Mouse (Mus musculus) embryonic facial prominence, embryonic 11.5 days (tissue): ENCODE results near the gene Gm11733. TPM values are rescaled to one million over a fixed set of nuclear protein-coding genes. Genes with fewer than 3 reads are reported as not detected.
A peak's percentile ranks its signal among the peaks of the same experiment; 100 is the strongest.

Experiments
- ATAC-seq: fragments of 200-750 bp; cut with Nextera tagmentation; replicated peaks from 2 replicates; pipeline ENCODE4 v1.8.0; 2017; ENCODE audit warnings: low read depth; ENCODE audit not compliant: insufficient number of reproducible peaks, low FRiP score, low TSS enrichment
- DNase-seq: peaks from one replicate; pipeline ENCODE4 v3.0.0-alpha.2; 2015; ENCODE audit warnings: low spot score
- H3K27ac ChIP-seq: fragments of 300-500 bp; sonication (generic); replicated peaks from 2 replicates; pipeline ENCODE4 v1.5.1; 2014; ENCODE audit warnings: mild to moderate bottlenecking, low read depth, low read length, control low read depth
- H3K27me3 ChIP-seq: fragments of 300-500 bp; sonication (generic); 2 replicates; pipeline ENCODE4 v1.6.1; 2014; ENCODE audit warnings: mild to moderate bottlenecking, low read length, moderate library complexity, mixed read lengths; ENCODE audit not compliant: control insufficient read depth, insufficient read depth
- H3K36me3 ChIP-seq: fragments of 300-500 bp; sonication (generic); replicated peaks from 2 replicates; pipeline ENCODE4 v1.6.1; 2014; ENCODE audit warnings: low read depth, mild to moderate bottlenecking, low read length, moderate library complexity, mixed read lengths; ENCODE audit not compliant: control insufficient read depth, insufficient read depth
- H3K4me1 ChIP-seq: fragments of 300-500 bp; sonication (generic); 2 replicates; pipeline ENCODE4 v1.6.1; 2014; ENCODE audit warnings: low read length, mixed read lengths; ENCODE audit not compliant: control insufficient read depth, insufficient read depth
- H3K4me2 ChIP-seq: fragments of 300-500 bp; sonication (generic); 2 replicates; pipeline ENCODE4 v1.6.1; 2014; ENCODE audit warnings: low read depth, mild to moderate bottlenecking, control low read depth, low read length, moderate library complexity
- H3K4me3 ChIP-seq: fragments of 300-500 bp; sonication (generic); 2 replicates; pipeline ENCODE4 v1.5.1; 2014; ENCODE audit warnings: low read depth, low read length, control low read depth
- H3K9ac ChIP-seq: fragments of 300-500 bp; sonication (generic); replicated peaks from 2 replicates; pipeline ENCODE4 v1.6.1; 2014; ENCODE audit warnings: mild to moderate bottlenecking, control low read depth, low read length
- H3K9me3 ChIP-seq: fragments of 300-500 bp; sonication (generic); replicated peaks from 2 replicates; pipeline ENCODE4 v1.6.1; 2016; ENCODE audit warnings: mild to moderate bottlenecking, low read length, inconsistent platforms, mixed read lengths; ENCODE audit not compliant: control insufficient read depth
- WGBS: fragments of 180-500 bp; shearing (Covaris S2); extraction: QIAGEN DNeasy Blood & Tissue Kit; methylation state at CpG from one replicate; pipeline ENCODE4 v1.1.7; 2014; 5-methylcytosine and 5-hydroxymethylcytosine counted together
- polyA plus RNA-seq: library from polyadenylated mRNA; unstranded; fragments of >200 nt; fragmentation: Nextera tagmentation; extraction: Ambion mirVana; gene quantifications from 2 replicates; pipeline ENCODE4 v1.2.1, GENCODE M21; 2014

The Gm11733 gene
- polyA plus RNA-seq, 1 experiment from 2014 or later = 0.17 TPM

- H3K27me3 ChIP-seq = no peaks in the 10 kb centered on the region
- DNase-seq (peak; percentile 85), ATAC-seq (peak; percentile 47)
- peak overlapping the region; percentile 35 for H3K4me2 ChIP-seq
- no peaks in the 10 kb centered on the region for H3K9me3 ChIP-seq
- H3K4me1 ChIP-seq = peaks cover 20% of the 10 kb centered on the region; the same call in 1 of the 2 replicates
- no peak overlapping the region for H3K4me3 ChIP-seq
- peak overlapping the region; percentile 34 for H3K9ac ChIP-seq
- H3K27ac ChIP-seq = peak overlapping the region; percentile 96
- H3K36me3 ChIP-seq = no peaks in the 10 kb centered on the region
- WGBS = 4% methylated on average over 13 of the region's 13 CpGs
These were observed 5.0 kb upstream of the Gm11733 start for GRCm38 (mm10) chr11:117479007-117479719.

- Histone ChIP-seq H3K27me3 (no peaks in the 10 kb centered on the region), H3K4me2 (no peak overlapping the region; the same call in 1 of the 2 replicates), H3K27ac (peak overlapping the region; percentile 96), H3K36me3 (no peaks in the 10 kb centered on the region), H3K9me3 (no peaks in the 10 kb centered on the region), H3K9ac (peak overlapping the region; percentile 34), H3K4me1 (peaks cover 20% of the 10 kb centered on the region; the same call in 1 of the 2 replicates), H3K4me3 (no peak overlapping the region)
- DNase-seq (no peak), ATAC-seq (no peak)
- WGBS = 39% methylated on average over 12 of the region's 12 CpGs
These were observed 4.4 kb upstream of the Gm11733 start for GRCm38 (mm10) chr11:117479746-117480145.

GRCm38 (mm10) chr11:117482300-117482676, 1.9 kb upstream of the Gm11733 start:
- peaks cover 18% of the 10 kb centered on the region; the same call in 1 of the 2 replicates for H3K4me1 ChIP-seq
- H3K9ac ChIP-seq = peak overlapping the region; percentile 47
- 11% methylated on average over 11 of the region's 11 CpGs for WGBS
- H3K4me2 ChIP-seq = peak overlapping the region; percentile 37
- DNase-seq = peak; percentile 54
- H3K27ac ChIP-seq = no peak overlapping the region; the same call in 1 of the 2 replicates
- no peaks in the 10 kb centered on the region for H3K9me3 ChIP-seq
- peak overlapping the region; percentile 5; the same call in 1 of the 2 replicates for H3K4me3 ChIP-seq
- no peak for ATAC-seq
- no peaks in the 10 kb centered on the region for H3K36me3 ChIP-seq
- H3K27me3 ChIP-seq = no peaks in the 10 kb centered on the region

- Histone ChIP-seq H3K4me2 (peak overlapping the region; percentile 37), H3K9me3 (no peaks in the 10 kb centered on the region), H3K27ac (peak overlapping the region; percentile 57), H3K27me3 (no peaks in the 10 kb centered on the region), H3K4me1 (peaks cover 18% of the 10 kb centered on the region; the same call in 1 of the 2 replicates), H3K4me3 (peak overlapping the region; percentile 5; the same call in 1 of the 2 replicates), H3K9ac (peak overlapping the region; percentile 47), H3K36me3 (no peaks in the 10 kb centered on the region)
- peak; percentile 70 for DNase-seq
- WGBS = 2% methylated on average over 23 of the region's 26 CpGs
- ATAC-seq = no peak
These were observed 1.3 kb upstream of the Gm11733 start for GRCm38 (mm10) chr11:117482677-117483511.

- Histone ChIP-seq H3K9ac (no peak overlapping the region), H3K9me3 (no peaks in the 10 kb centered on the region), H3K4me3 (no peak overlapping the region), H3K36me3 (no peaks in the 10 kb centered on the region), H3K27me3 (no peaks in the 10 kb centered on the region), H3K4me2 (no peak overlapping the region), H3K4me1 (no peaks in the 10 kb centered on the region; the same call in 1 of the 2 replicates), H3K27ac (peak overlapping the region; percentile 49)
- DNase-seq (no peak), ATAC-seq (peak; percentile 58)
- 55% methylated on average over 17 of the region's 17 CpGs for WGBS
These were observed 7.4 kb downstream of the Gm11733 start for GRCm38 (mm10) chr11:117491408-117492208.

- 0% methylated on average over 1 of the region's 1 CpGs for WGBS
- Histone ChIP-seq H3K27ac (peak overlapping the region; percentile 65), H3K4me1 (peaks cover 2% of the 10 kb centered on the region), H3K9me3 (no peaks in the 10 kb centered on the region), H3K4me3 (no peak overlapping the region), H3K4me2 (no peak overlapping the region), H3K36me3 (no peaks in the 10 kb centered on the region), H3K27me3 (no peaks in the 10 kb centered on the region), H3K9ac (no peak overlapping the region)
- ATAC-seq (no peak), DNase-seq (peak; percentile 63)
These were observed 8.0 kb downstream of the Gm11733 start for GRCm38 (mm10) chr11:117492209-117492505.

- Histone ChIP-seq H3K9ac (no peak overlapping the region), H3K4me1 (peaks cover 10% of the 10 kb centered on the region), H3K27me3 (no peaks in the 10 kb centered on the region), H3K9me3 (no peaks in the 10 kb centered on the region), H3K4me2 (no peak overlapping the region), H3K27ac (peak overlapping the region; percentile 84), H3K36me3 (no peaks in the 10 kb centered on the region), H3K4me3 (no peak overlapping the region)
- ATAC-seq (peak; percentile 26; the same call in 1 of the 2 replicates), DNase-seq (no peak)
- 36% methylated on average over 4 of the region's 4 CpGs for WGBS
These were observed 12.6 kb downstream of the Gm11733 start for GRCm38 (mm10) chr11:117496812-117497211.
